Mouse (Mus musculus): Measurements from ENCODE around the gene Carmil1.

Carmil1 gene

DNA sequence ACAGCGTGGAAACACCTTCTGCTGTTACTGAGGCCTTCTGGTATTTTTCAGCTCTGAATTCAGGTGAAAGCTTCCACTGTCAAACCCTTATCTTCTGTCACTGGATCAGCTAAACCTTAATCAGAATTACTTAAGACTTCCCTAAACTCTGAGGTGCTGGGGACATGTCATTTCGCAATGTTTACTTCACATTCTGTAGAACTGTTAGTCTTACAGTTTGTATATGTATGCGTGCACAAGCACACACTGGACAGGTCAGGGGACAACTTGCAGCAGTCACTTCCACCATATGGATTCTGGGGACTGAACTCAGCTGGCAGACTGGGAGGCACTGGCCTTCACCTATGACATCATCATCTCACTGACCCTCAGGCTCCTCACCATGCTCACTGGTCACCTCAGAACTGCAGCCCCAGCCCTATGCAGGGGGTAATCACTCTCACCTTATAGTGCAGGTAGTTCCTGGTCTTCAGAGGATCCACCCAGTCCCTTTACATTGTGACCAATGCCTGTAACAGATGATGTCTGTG, 60.1 kb downstream of the Carmil1 start:
- no peak for DNase-seq (ENCODE audit: low read depth in 2 of 2, low spot score in 2 of 2)

DNA sequence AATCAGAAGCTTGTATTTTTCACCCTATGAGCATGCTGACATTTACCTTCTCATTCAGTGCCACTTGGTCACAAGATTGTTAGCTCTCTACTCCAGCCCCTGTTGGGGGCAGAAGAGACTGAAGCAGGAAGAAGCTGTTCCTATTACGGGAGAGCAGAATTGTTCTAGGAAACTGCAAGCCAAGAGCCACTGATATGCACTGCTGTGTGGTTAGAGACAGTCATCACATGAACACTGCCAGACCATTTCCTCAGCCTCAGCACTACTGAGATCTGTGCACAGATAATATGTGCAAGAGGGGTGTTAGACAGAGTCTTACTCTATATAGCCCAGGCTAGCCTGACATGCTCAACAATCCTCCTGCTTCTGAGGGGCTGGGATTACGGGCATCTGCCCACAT, 69.4 kb downstream of the Carmil1 start:
- no peak for DNase-seq (ENCODE audit: low read depth in 2 of 2, low spot score in 2 of 2)

DNA sequence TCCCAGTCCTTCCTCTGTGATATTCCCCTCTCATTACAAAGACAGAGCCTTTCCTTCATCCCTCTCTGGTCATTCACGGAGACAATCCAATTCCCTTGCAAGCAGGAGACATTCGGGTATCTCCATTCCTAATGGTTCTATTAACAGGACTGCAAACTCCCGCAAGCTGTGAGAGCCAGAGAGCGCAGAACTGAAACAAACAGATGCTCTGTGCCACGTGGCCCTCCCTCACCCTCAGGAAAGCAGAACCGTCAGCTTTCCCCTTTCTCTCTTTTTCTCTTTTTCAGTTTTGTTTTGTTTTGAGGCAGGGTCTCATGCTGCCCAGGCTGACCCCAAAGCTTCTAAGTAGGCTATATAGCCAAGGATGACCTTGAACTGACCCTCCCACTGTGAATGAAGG, 74.5 kb downstream of the Carmil1 start:
- DNase-seq (ENCODE audit: low read depth in 2 of 2, low spot score in 2 of 2): no peak

DNA sequence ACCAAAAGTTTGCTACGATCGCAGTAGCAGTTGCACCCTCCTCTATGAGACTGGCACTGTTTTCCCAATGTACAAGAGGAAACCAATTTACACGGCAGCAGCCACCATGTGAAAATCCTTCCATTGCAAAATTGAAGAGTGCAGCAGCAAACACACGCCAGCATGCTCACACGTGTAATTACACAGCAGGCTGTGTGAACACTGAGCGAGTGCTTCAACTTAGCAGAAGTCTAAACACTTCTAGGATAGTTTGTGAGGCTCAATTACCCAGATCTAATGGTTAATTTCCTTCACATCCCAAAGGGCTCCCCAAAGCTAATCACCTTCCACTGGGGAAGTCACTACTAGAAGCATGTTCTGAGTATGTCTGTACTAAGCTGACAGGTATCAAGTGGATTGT, 78.3 kb downstream of the Carmil1 start:
- no peak for DNase-seq (ENCODE audit: low read depth in 2 of 2, low spot score in 2 of 2)

DNA sequence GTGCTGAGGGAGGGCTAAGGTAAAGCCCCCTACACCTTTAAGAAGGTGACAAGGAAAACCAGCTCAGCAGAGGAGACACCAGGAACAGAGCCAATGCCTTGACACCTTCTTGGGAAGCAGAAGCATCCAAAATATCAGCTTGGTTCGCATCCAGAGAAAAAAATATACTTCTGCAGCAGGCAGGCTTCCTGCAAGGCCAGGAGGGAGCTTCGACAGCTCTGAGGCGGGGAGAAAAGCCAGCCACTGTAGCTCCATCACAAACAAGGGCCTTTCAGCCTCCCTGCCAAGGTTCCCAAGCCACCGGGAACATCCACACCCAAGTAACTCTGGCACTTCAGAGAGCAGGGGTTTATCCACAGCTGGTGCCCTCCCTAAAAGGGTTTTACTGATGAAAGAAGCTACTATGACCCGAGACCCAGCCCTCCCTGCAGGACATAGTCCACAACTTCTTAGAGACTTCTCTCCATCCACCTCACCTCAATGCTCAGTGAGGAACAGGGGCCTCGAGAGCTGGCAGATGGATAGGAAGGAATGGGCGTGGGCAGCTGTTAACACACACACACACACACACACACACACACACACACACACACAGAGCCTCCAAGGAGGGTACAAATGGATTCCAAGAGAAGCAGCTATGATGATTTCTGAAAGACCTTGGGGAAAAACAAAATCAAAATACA, 80.6 kb downstream of the Carmil1 start:
- DNase-seq (ENCODE audit: low read depth in 2 of 2, low spot score in 2 of 2): no peak

DNA sequence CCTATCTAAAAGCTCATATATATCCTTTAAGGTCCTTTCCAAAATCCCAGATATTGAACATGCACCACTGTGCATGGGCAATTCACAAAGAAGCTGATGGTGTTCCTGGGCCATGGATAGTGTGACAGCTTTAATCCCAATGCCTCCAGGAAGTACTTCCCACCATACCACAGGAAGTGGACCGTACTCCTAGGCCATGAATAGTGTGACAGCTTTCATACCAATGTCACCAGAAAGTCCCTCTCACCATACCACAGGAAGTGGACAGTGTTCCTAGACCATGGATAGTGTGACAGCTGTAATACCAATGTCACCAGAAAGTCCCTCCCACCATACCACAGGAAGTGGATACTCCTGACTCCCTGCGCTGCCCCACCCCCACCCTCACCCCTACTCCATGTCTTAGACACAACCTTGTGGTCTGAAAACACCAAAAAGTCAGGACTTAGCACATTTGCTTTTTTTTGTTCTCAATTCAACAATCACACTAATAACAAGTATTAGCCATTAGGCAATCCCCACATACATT, 82.1 kb downstream of the Carmil1 start:
- no peak for DNase-seq (ENCODE audit: low read depth in 2 of 2, low spot score in 2 of 2)

DNA sequence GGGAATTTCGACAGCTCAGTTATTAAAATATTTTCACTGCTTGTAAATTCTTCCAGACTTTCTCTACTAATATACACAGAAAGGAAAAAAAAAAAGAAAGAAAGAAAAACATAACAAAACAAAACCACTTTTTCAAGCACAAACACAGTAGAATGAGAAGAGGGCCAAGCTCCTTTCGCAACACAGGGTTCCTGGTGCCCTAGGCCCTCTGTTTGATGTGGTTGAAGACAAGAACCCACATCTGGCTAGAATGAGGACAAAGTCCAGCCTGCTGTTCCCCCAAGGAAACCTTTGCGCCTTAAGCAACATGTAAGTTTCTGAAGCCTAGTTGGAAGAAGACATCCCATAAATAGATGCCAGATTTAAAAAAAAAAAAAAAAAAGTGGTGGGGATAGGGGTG, 85.2 kb downstream of the Carmil1 start:
- no peak for DNase-seq (ENCODE audit: low read depth in 2 of 2, low spot score in 2 of 2)

DNA sequence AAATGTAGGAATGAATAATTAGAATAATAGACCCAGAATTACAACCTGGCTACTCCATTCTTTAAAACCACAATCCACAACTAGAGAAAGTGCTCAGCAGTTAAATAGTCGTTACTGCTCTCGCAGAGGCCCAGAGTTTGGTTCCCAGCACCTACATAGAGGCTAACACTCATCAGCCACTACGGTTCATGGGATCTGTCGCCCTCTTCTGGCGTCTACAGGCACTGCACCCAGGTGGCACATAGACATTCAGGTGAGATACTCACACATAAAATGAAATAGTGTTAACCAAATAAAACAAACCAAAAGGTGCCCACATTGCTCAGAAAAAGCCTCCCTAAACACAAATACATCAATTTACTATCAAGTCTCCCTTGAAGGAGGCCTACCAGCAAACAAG, 86.6 kb downstream of the Carmil1 start:
- no peak for DNase-seq (ENCODE audit: low read depth in 2 of 2, low spot score in 2 of 2)

DNA sequence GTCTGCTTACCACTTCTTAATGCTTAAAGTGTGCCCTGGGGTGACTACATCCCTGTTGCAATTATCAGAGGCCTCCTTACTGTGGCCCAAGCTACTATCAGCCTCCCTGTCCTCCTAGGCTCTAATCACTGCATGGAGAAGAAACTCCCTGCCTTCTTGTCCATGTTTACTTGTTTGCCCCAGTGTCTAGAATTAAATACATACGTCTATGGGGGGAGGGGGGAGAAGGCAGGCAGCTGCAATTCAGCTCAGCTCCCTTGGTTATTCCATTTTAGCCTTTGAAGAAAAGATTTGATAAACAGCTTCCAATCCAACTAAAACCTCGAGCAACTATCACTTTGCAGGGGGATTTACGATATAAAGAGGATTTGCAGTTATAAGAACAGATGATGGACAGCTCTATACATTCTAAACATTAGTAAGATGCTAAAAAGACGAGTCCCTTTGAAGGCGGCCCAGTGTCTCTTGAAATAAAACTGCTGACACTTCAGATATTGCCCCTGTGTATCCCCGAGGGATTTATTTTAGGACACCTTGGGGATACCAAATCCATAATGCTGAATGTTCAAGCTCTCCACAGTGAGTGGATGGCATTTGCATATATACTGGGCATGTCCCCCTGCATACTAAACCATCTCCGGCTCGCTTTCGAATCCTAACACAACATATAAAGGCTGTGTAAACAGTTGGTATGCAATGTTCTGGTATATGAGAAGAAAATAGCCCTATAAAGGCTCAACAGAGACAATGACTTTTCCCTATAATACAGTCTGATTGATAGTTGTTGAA, 89.5 kb downstream of the Carmil1 start:
- no peak for DNase-seq (ENCODE audit: low read depth in 2 of 2, low spot score in 2 of 2)

DNA sequence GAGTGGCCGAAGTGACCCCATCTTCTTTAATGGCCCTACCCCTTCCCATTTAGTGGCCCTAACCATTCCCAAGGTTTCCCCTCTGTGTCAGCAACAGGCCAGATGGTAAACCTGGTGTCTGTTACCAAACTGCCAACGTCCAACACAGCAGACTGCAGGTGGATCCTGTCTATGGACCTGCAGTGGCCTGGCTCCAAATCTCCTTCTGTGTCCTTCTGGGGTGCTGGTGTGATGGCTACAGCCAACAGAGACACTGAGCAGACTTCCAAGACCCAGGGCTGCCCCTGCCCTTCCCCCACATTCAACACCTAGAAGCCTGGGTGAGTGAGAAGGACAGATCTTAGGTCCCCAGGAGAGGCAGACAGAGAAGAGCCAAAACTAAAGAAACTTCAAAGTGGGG, 93.6 kb downstream of the Carmil1 start:
- no peak for DNase-seq (ENCODE audit: low read depth in 2 of 2, low spot score in 2 of 2)

DNA sequence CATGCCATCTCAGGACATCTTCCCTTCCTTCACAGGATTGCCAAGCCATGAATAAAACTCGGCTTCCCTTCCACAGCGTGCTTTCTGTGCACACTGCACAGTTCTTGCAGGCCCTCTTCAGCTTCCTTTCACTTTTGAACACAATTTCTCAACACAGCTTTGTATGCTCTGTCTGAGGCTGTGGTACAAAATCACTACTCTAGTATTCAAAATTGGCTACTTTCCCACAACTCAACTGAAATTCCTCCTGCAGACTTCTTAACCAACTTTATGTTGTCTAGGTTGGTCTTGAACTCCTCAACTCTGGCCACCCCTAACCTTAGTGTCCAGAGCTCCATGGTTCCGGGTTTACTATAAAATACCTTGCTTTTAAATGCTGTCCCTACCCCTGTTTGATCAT, 95.0 kb downstream of the Carmil1 start:
- DNase-seq (ENCODE audit: low read depth in 2 of 2, low spot score in 2 of 2): no peak

DNA sequence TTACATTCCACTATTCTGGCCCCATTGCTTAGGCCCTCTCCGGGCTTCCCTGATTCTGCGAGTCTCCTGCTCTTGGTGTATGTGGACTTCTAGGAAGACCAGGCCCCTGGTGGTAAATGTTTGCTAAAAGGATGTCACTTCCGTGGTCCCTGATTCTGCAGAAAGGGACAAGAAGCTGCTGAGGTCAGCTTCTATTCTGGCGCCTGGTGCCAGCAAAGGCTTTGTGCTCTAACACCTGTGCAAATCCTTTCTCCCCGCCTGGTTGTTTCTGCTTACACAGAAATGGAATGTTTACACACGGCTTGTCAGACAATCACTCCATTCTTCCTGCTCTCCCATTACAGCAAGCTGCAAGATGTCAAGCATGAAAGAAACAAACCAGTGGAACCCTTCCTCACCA, 97.7 kb downstream of the Carmil1 start:
- DNase-seq (ENCODE audit: low read depth in 2 of 2, low spot score in 2 of 2): no peak

DNA sequence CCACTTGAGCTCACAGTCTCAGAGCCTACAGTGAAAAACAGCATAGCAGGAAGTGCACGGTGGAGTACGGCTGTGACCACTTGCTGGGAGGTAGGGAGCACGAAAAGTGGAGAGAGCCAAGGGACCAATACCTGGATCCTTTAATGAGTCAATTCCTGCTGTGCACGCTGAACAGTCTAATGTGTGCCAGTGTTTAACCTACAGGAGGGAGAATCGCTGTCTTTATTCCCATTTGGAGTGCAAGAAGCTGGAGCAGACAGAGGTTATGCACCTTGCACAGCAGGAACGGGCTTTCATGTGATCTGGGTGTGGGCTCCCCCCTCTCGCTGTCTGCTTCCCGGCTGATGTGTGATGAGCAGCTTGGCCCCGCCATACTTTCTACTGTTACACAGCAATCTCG, 101.1 kb downstream of the Carmil1 start:
- DNase-seq (ENCODE audit: low read depth in 2 of 2, low spot score in 2 of 2): no peak

DNA sequence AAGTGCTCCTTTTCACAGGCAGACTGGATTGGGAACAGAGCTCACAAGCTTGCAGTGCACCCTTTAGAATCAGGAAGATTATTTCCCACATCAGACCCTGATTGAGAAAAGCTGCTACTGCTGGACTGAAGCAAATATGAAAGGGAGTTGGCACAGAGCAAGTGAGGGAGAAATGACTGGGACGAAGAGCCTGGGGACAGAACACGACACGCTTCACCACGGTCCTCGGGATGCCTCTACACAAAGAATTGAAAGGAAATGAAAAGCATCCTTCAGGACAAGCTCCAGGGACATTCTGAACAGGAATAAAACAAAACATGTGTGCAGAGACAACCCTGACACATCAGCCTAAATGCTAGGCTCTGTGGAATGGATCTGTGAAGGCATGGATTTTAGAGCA, 103.0 kb downstream of the Carmil1 start:
- DNase-seq (ENCODE audit: low read depth in 2 of 2, low spot score in 2 of 2): no peak

DNA sequence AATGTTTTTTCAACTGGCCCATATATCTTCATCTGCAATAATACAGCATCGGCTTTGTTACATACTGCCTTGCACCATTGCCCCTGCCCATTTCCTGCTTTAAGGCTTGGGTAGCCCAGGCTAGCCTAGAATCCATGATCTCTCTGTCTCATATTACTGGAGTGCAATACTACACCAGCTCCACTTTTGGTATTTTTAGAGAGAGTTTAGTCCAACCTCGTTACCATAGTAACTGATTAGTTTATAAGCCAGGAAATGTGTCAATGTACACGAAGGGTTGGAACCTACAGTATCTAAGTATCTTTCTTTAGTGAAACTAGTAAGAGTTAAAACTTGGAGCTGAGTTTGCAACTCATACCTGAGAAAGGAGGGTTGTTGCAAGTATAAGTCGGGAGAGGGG, 103.8 kb downstream of the Carmil1 start:
- DNase-seq (ENCODE audit: low read depth in 2 of 2, low spot score in 2 of 2): no peak

DNA sequence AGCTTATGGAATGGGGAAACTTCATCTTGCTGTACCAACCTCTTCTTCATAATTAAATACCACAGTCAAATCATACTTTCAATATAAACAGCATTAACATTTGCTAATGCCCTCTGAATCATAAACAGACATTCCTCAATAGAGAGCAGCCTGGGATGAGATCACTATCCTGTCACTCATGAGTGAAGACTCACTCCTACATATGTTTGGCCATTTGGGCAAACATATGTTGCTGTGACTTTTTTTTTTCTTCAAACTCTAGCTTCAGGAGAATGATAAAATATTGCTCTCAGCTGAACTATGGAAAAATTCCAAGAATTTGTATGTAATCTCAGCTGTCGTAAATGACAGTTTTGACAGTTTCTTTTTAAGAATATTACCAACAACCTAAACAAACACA, 110.9 kb downstream of the Carmil1 start:
- DNase-seq (ENCODE audit: low read depth in 2 of 2, low spot score in 2 of 2): no peak

DNA sequence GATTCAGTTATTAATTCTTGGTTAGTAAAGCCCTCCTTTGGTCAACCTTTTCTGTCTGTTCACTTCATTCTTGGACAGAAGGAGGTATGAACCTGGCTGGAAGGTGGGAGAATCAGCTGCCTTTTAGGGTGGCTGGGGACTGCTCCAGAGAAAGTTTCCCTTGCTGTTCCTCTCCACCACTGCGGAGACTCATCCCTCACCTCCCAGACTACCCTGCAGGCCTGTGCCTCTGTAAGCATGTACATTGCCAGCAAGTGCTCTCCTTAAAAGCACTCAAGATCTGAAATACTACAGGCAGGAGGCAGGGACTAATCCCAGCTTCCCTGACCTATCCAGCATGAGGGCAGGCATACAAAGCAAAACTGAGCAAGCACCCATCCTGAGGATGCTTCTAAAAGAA, 117.2 kb downstream of the Carmil1 start:
- no peak for DNase-seq (ENCODE audit: low read depth in 2 of 2, low spot score in 2 of 2)

DNA sequence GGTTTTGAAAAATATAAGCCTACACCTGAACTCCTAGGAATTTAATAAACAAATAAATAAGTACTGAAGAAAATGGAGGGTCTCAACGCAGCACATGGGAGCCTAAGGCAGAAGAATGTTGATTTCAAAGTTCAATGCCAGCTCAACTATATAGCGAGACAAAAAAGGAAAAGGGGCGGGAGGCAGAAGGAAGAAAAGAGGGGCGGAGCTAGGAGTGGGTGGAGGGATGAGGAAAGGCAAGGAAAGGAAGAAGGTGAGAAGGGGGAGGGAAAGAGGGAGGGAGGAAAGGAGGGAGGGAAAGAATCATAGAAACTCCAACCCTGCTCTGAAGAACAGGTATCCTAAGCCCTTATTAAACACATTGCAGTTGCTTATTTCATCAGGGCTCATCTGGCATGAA, 119.5 kb downstream of the Carmil1 start:
- DNase-seq (ENCODE audit: low read depth in 2 of 2, low spot score in 2 of 2): no peak

DNA sequence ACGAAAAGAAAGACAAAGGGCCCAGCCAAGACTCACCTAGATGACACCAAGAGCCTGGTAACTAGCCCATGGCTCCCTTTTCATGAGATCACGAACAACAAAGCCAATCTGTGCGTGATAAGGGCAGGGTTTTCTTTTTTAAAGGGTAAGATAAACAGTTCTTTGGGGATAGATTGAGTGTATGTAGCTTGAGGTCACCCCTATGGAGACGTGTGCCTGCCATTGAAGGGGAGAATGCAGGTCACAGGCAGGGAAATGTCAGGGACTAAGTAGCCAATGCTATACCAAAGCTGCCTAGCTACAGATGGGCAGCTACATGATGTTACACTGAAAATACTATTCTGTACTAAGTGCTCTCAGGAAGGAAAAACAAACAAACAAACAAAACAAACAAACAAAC, 120.6 kb downstream of the Carmil1 start:
- DNase-seq (ENCODE audit: low read depth in 2 of 2, low spot score in 2 of 2): no peak

DNA sequence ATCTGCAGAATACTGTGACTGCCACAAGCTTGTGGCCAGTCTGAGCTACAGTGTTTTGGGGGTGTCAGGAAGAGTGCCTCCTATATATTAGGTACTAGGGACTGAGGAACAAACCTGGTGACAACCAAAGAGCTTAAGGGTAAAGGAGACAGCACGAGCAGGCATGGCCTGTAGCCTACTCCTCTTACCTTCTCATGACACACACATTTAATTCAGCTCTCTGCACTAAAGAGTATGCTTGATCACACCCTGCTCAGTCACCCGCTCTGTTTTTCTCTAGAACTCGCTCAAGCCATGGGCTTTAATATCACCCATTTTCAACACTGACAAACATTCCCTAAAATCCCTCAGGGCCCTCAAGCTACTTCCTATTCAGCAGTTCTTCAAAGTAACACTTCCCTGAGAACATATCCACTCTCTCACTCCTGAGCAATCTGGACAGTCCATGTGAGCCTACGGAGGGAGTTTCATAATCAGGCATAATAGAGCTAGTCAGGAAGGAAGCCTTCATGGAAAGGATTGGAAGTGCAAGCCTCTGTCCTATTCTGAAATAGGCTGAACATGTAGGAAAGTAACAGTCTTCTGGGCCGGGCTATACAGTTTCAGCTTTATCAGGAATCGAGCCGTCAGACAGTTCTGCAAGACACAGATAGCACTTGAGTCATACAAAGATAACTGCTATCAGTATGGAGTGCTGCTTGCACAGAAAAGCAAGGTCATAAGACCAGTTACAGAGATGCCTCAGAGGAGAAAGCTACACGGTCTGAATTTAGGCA, 121.2 kb downstream of the Carmil1 start:
- DNase-seq (ENCODE audit: low read depth in 2 of 2, low spot score in 2 of 2): no peak

DNA sequence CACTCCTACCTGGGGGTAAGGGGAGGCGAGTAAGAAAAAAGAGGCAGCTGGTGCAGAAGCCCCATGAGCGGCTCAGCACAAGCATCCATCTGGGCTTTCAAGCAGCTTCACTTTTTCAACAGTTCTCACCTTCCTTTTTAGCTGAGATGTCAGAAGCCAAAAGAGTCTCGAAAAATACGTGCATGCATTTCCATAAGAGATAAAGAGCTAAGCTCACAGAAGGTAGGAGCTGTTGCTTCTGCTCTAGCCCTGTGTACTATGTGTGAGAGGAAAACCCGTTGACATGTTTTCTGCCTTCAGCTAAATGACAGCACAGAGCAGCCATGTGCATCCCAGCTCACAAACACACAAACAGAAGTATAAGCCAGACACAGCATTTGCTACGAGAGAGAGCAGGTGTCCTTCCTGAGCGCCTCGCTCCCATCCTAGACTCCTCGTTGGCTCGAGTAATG, 123.0 kb downstream of the Carmil1 start:
- DNase-seq (ENCODE audit: low read depth in 2 of 2, low spot score in 2 of 2): no peak

DNA sequence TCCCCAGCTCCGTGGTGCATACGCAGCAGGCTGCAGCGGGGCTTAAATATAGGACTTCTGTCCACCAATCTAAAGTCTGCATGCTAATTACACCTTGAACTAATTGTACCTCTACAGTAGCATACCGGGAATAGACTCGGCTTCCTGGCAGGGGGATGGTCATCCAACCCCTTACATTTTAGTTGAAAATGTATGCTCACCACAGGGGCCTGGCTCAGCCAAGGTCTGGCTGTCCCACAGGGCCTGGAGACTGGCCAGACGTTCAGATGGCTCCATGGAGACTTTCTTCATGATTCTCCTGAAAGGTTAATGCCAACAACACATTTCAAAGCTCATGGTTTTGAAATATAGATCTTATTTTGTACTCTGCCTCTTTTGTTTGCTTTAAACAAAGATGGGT, 125.4 kb downstream of the Carmil1 start:
- DNase-seq (ENCODE audit: low read depth in 2 of 2, low spot score in 2 of 2): no peak
